8 mouse cellular contexts compared by ENCODE assay signal in genomic region chr16:4726528-4727128, GRCm38 (mm10). TPM values are rescaled to one million over a fixed set of nuclear protein-coding genes. Genes with fewer than 3 reads are reported as not detected.
DNase-seq lines count a peak whose midpoint lies in the region; ATAC-seq and TF ChIP-seq lines count a peak whose summit lies in the region.

No protein-coding gene starts in this region.

- TF ChIP-seq CTCF in kidney, adult 2 months (conservative IDR thresholded peaks at IDR 0.05; ENCODE audit: insufficient read depth, insufficient read length, low read depth, low read length), result no peak
- no peak for TF ChIP-seq CTCF in ES-Bruce4 (IDR thresholded peaks at IDR 0.05; ENCODE audit: low read depth, low read length)
- TF ChIP-seq CTCF in heart, postnatal 0 days (IDR thresholded peaks at IDR 0.05; ENCODE audit: low read depth), result no peak

- peak overlapping the region; percentile 95 for H3K4me3 ChIP-seq in kidney, adult 2 months (ENCODE audit: insufficient read depth, low read depth, low read length)
- H3K4me3 ChIP-seq in ES-Bruce4 (ENCODE audit: low read depth, low read length), result peak overlapping the region; percentile 63
- peak overlapping the region; percentile 88 for H3K4me3 ChIP-seq in brown adipose tissue, adult 24 weeks (ENCODE audit: insufficient read depth, low read depth, low read length)
- peak overlapping the region; percentile 88 for H3K4me3 ChIP-seq in heart, postnatal 0 days (ENCODE audit: low read depth, low read length)
- H3K4me3 ChIP-seq in limb, embryonic 15.5 days, result peak overlapping the region; percentile 94
- peak overlapping the region; percentile 77 for H3K4me3 ChIP-seq in neural tube, embryonic 13.5 days

- H3K4me2 ChIP-seq in heart, postnatal 0 days (ENCODE audit: low read depth, low read length), result peak overlapping the region; percentile 61
- peak overlapping the region; percentile 80 for H3K4me2 ChIP-seq in limb, embryonic 15.5 days
- H3K4me2 ChIP-seq in neural tube, embryonic 13.5 days, result peak overlapping the region; percentile 88

- ATAC-seq in heart, postnatal 0 days (ENCODE audit: insufficient read depth, low read depth), result peak; percentile 76
- ATAC-seq in limb, embryonic 15.5 days (ENCODE audit: insufficient number of reproducible peaks, low FRiP score, low TSS enrichment, low read depth), result peak; percentile 19; the same call in 1 of the 2 replicates
- peak; percentile 57 for ATAC-seq in neural tube, embryonic 13.5 days (ENCODE audit: low read depth)

- H3K9ac ChIP-seq in ES-Bruce4 (ENCODE audit: low read depth, poor library complexity, severe bottlenecking), result peak overlapping the region; percentile 58
- peak overlapping the region; percentile 88 for H3K9ac ChIP-seq in heart, postnatal 0 days (replicated peaks; ENCODE audit: low read depth, low read length)
- H3K9ac ChIP-seq in limb, embryonic 15.5 days, result peak overlapping the region; percentile 95
- H3K9ac ChIP-seq in neural tube, embryonic 13.5 days, result peak overlapping the region; percentile 83

- WGBS in kidney, adult 2 months, result 1% methylated on average over 40 of the region's 40 CpGs
- WGBS in heart, postnatal 0 days, result under 1% methylated on average over 40 of the region's 40 CpGs
- under 1% methylated on average over 40 of the region's 40 CpGs for WGBS in limb, embryonic 15.5 days
- WGBS in neural tube, embryonic 13.5 days, result under 1% methylated on average over 40 of the region's 40 CpGs

- no peaks in the 10 kb centered on the region for H3K9me3 ChIP-seq in ES-Bruce4 (replicated peaks; ENCODE audit: control insufficient read depth, insufficient read depth, low read length, poor library complexity, severe bottlenecking)
- no peaks in the 10 kb centered on the region for H3K9me3 ChIP-seq in heart, postnatal 0 days (replicated peaks; ENCODE audit: control insufficient read depth, low read length)
- no peaks in the 10 kb centered on the region for H3K9me3 ChIP-seq in limb, embryonic 15.5 days
- H3K9me3 ChIP-seq in neural tube, embryonic 13.5 days, result no peaks in the 10 kb centered on the region

- peak overlapping the region; percentile 97 for H3K27ac ChIP-seq in kidney, adult 2 months (ENCODE audit: insufficient read depth, low read depth, low read length)
- no peak overlapping the region for H3K27ac ChIP-seq in ES-Bruce4 (ENCODE audit: insufficient read depth, low read length)
- H3K27ac ChIP-seq in brown adipose tissue, adult 24 weeks (replicated peaks; ENCODE audit: low read depth, low read length), result peak overlapping the region; percentile 84
- H3K27ac ChIP-seq in heart, postnatal 0 days (ENCODE audit: low read depth), result peak overlapping the region; percentile 88
- peak overlapping the region; percentile 89 for H3K27ac ChIP-seq in limb, embryonic 15.5 days
- H3K27ac ChIP-seq in neural tube, embryonic 13.5 days (replicated peaks), result peak overlapping the region; percentile 79

- TF ChIP-seq POLR2A in kidney, adult 2 months (IDR thresholded peaks at IDR 0.05; ENCODE audit: low read depth, low read length), result no peak
- TF ChIP-seq POLR2A in ES-Bruce4 (IDR thresholded peaks at IDR 0.05; ENCODE audit: insufficient read depth, low read length), result no peak

- peak; percentile 66 for DNase-seq in kidney, adult 2 months
- no peak for DNase-seq in kidney, postnatal 4 days
- no peak for DNase-seq in heart, postnatal 0 days (ENCODE audit: low spot score)
- DNase-seq in layer of hippocampus, adult 8-10 months (ENCODE audit: low spot score in 2 of 2), result no peak

- H3K27me3 ChIP-seq in kidney, adult 2 months (replicated peaks; ENCODE audit: control insufficient read depth, insufficient read depth, low read length), result no peaks in the 10 kb centered on the region
- H3K27me3 ChIP-seq in ES-Bruce4 (ENCODE audit: control insufficient read depth, insufficient read depth, low read length, poor library complexity, severe bottlenecking), result no peaks in the 10 kb centered on the region
- no peaks in the 10 kb centered on the region for H3K27me3 ChIP-seq in heart, postnatal 0 days (ENCODE audit: control insufficient read depth, insufficient read depth, low read length)
- H3K27me3 ChIP-seq in limb, embryonic 15.5 days, result no peaks in the 10 kb centered on the region
- no peaks in the 10 kb centered on the region for H3K27me3 ChIP-seq in neural tube, embryonic 13.5 days

- 0 out of 2 replicates have a peak, but pooled peaks cover 3% of the 10 kb centered on the region for H3K4me1 ChIP-seq in kidney, adult 2 months (ENCODE audit: control insufficient read depth, insufficient read depth, low read length)
- no peaks in the 10 kb centered on the region for H3K4me1 ChIP-seq in ES-Bruce4 (ENCODE audit: control insufficient read depth, insufficient read depth, low read length)
- H3K4me1 ChIP-seq in brown adipose tissue, adult 24 weeks (ENCODE audit: control insufficient read depth, insufficient read depth, insufficient read length, low read length), result peaks cover 15% of the 10 kb centered on the region
- peaks cover 11% of the 10 kb centered on the region for H3K4me1 ChIP-seq in heart, postnatal 0 days (ENCODE audit: control insufficient read depth, insufficient read depth)
- peaks cover 16% of the 10 kb centered on the region for H3K4me1 ChIP-seq in limb, embryonic 15.5 days
- H3K4me1 ChIP-seq in neural tube, embryonic 13.5 days (replicated peaks), result peaks cover 22% of the 10 kb centered on the region

- no peak for TF ChIP-seq EP300 in ES-Bruce4 (IDR thresholded peaks at IDR 0.05; ENCODE audit: insufficient read depth, low read depth, low read length)
- TF ChIP-seq EP300 in heart, postnatal 0 days (IDR thresholded peaks at IDR 0.05; ENCODE audit: low read depth), result no peak

- H3K36me3 ChIP-seq in kidney, adult 2 months (ENCODE audit: control insufficient read depth, insufficient read depth, low read length), result no peaks in the 10 kb centered on the region
- no peaks in the 10 kb centered on the region for H3K36me3 ChIP-seq in ES-Bruce4 (ENCODE audit: control insufficient read depth, insufficient read depth, low read length, poor library complexity, severe bottlenecking)
- no peaks in the 10 kb centered on the region for H3K36me3 ChIP-seq in heart, postnatal 0 days (replicated peaks; ENCODE audit: control insufficient read depth, insufficient read depth, low read length)
- no peaks in the 10 kb centered on the region for H3K36me3 ChIP-seq in limb, embryonic 15.5 days
- H3K36me3 ChIP-seq in neural tube, embryonic 13.5 days, result no peaks in the 10 kb centered on the region

RNA-seq across cellular contexts. Expression of gene Hmox2, which starts 0.5 kb away (rescaled TPM):
- 57.2 and 70.7 TPM in 2 replicates for polyA plus RNA-seq in kidney, adult 2 months (2012; rRNA removed)
- 38.0 and 44.4 TPM in 2 replicates for polyA plus RNA-seq in ES-Bruce4 (2011; ENCODE audit: insufficient read depth, insufficient read length, low read depth, missing spikeins)
- 74.8 and 95.3 TPM in 2 replicates for polyA plus RNA-seq in brown adipose tissue, adult 24 weeks (2012; ENCODE audit: insufficient read depth, insufficient read length, missing spikeins)
- total RNA-seq in heart, postnatal 0 days (2014; rRNA removed; ENCODE audit: low replicate concordance), result 53.1 and 56.8 TPM in 2 replicates
- polyA plus RNA-seq in heart, postnatal 0 days (2015; fragmentation: Nextera tagmentation; extraction: Ambion mirVana), result 87.0 and 91.1 TPM in 2 replicates
- polyA plus RNA-seq in limb, embryonic 15.5 days (2015; fragmentation: Nextera tagmentation; extraction: Ambion mirVana), result 99.6 and 106 TPM in 2 replicates
- polyA plus RNA-seq in neural tube, embryonic 13.5 days (2015; fragmentation: Nextera tagmentation; extraction: Ambion mirVana), result 102 and 108 TPM in 2 replicates
- total RNA-seq in layer of hippocampus, adult 8-10 months (2022), result 100 to 1,000 TPM in 1 of 4 experiments, 10 to 100 TPM in 3; 94.3 to 102 (median 99.2) TPM

RNA-seq across cellular contexts. Expression of gene Nmral1, which starts 7.5 kb away (rescaled TPM):
- 5.7 and 6.6 TPM in 2 replicates for polyA plus RNA-seq in kidney, adult 2 months (2012; rRNA removed)
- 15.6 and 15.7 TPM in 2 replicates for polyA plus RNA-seq in ES-Bruce4 (2011; ENCODE audit: insufficient read depth, insufficient read length, low read depth, missing spikeins)
- 4.0 and 5.7 TPM in 2 replicates for polyA plus RNA-seq in brown adipose tissue, adult 24 weeks (2012; ENCODE audit: insufficient read depth, insufficient read length, missing spikeins)
- 12.4 and 21.1 TPM in 2 replicates for total RNA-seq in heart, postnatal 0 days (2014; rRNA removed; ENCODE audit: low replicate concordance)
- polyA plus RNA-seq in heart, postnatal 0 days (2015; fragmentation: Nextera tagmentation; extraction: Ambion mirVana), result 8.6 and 9.8 TPM in 2 replicates
- 48.3 and 54.5 TPM in 2 replicates for polyA plus RNA-seq in limb, embryonic 15.5 days (2015; fragmentation: Nextera tagmentation; extraction: Ambion mirVana)
- 55.5 and 57.2 TPM in 2 replicates for polyA plus RNA-seq in neural tube, embryonic 13.5 days (2015; fragmentation: Nextera tagmentation; extraction: Ambion mirVana)
- total RNA-seq in layer of hippocampus, adult 8-10 months (2022), result 10 to 100 TPM; 14.3 to 19.6 (median 16.7) TPM

RNA-seq across cellular contexts. Expression of gene Coro7, which starts 47.1 kb away (rescaled TPM):
- 43.1 and 54.5 TPM in 2 replicates for polyA plus RNA-seq in kidney, adult 2 months (2012; rRNA removed)
- polyA plus RNA-seq in ES-Bruce4 (2011; ENCODE audit: insufficient read depth, insufficient read length, low read depth, missing spikeins), result 31.2 and 36.1 TPM in 2 replicates
- polyA plus RNA-seq in brown adipose tissue, adult 24 weeks (2012; ENCODE audit: insufficient read depth, insufficient read length, missing spikeins), result 10.6 and 28.7 TPM in 2 replicates
- 17.2 and 17.8 TPM in 2 replicates for total RNA-seq in heart, postnatal 0 days (2014; rRNA removed; ENCODE audit: low replicate concordance)
- polyA plus RNA-seq in heart, postnatal 0 days (2015; fragmentation: Nextera tagmentation; extraction: Ambion mirVana), result 8.0 and 9.9 TPM in 2 replicates
- polyA plus RNA-seq in limb, embryonic 15.5 days (2015; fragmentation: Nextera tagmentation; extraction: Ambion mirVana), result 16.8 and 18.4 TPM in 2 replicates
- polyA plus RNA-seq in neural tube, embryonic 13.5 days (2015; fragmentation: Nextera tagmentation; extraction: Ambion mirVana), result 27.9 and 33.5 TPM in 2 replicates
- total RNA-seq in layer of hippocampus, adult 8-10 months (2022), result 100 to 1,000 TPM in 1 of 4 experiments, 10 to 100 TPM in 3; 81.9 to 101 (median 90.3) TPM

Comparison
In these comparisons a context has a peak if more than half of its experiments do, and no peak if none do; other contexts are left out.
1. ATAC-seq: peak in every context shown above with its lines; median percentile 76 in heart, postnatal 0 days; 57 in neural tube, embryonic 13.5 days; 19 in limb, embryonic 15.5 days.